Mouse (Mus musculus) G1E-ER4 (cell line): ENCODE data around the gene Olfr670. TPM values are rescaled to one million over a fixed set of nuclear protein-coding genes. Genes with fewer than 3 reads are reported as not detected.

Experiments
- GATA1 ChIP-seq: IDR thresholded peaks from one replicate; pipeline ENCODE4 v1.8.0; 2012; ENCODE audit warnings: low read length, inconsistent platforms
- polyA plus RNA-seq: library from polyadenylated mRNA; stranded (reverse); fragments of >175 nt; gene quantifications from 2 replicates; pipeline ENCODE4 v1.2.3, GENCODE M21; 2012

Olfr670 gene
- not detected in 2 replicates for polyA plus RNA-seq

DNA sequence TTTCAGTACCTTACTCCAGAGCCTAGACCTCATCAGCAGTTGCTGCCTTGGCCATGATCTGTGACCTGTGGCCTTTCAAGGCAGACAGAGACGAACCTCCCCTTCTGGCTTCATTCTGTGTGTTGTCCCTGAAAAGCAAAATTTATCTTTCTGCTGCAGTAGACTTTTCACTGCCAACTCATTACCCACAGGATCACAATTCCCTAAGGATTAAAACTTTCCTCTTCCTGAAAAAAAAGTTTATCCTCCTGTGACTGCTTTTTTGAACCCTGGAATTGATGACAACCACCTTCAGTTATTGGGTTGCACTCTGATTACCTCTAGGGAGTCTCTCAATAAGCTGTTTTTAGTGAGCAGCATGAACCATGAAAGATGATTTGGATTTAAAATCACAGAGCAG is at the start of gene Olfr670:
Gene Olfr670 (minus strand): TSS at position 101 of the 400 bp plus-strand sequence.
- no peak for TF ChIP-seq GATA1

DNA sequence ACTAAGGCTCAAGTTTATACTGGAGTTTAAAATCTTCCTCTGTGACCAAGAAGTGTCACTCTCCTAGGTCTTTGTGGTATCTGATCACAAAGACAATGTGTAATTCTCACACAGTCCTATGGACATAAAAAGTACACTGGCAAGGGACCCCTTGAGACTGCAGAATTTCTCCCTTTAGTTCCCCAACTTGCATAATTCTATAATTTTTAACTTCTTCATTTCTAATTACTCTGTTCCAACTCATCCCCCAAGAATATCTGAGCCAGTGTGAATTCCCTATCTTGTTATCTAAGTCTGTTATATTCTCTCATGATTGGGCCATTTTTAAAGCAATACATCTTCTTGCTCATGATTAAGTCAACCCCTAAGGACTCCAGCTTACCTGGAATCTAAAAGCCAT is 39.5 kb upstream of the Olfr670 start, which contains the start of gene Olfr672:
Gene Olfr672 (minus strand): TSS at position 101 of the 400 bp plus-strand sequence.
- no peak for TF ChIP-seq GATA1

DNA sequence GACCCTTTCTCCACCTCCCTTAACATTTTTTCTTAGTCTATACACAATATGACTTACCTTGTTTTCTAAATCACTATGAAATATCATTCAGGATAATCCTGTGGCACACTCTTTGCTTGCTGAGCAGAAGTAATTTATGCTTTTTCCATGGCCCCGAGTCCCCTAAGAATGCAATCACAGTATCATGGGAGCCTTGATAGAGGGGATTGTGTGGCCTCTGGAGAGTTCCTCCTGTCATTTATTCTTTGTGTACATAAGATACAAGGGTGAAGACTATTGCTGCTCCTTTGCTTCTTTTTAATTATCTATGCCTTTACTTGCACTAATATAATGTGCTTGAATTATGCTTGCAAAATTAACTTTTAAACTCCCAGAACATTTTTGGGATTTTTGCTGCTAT is 16.6 kb upstream of the Olfr670 start, which contains the start of gene Olfr671:
Gene Olfr671 (minus strand): TSS at position 101 of the 400 bp plus-strand sequence.
- TF ChIP-seq GATA1, result no peak

DNA sequence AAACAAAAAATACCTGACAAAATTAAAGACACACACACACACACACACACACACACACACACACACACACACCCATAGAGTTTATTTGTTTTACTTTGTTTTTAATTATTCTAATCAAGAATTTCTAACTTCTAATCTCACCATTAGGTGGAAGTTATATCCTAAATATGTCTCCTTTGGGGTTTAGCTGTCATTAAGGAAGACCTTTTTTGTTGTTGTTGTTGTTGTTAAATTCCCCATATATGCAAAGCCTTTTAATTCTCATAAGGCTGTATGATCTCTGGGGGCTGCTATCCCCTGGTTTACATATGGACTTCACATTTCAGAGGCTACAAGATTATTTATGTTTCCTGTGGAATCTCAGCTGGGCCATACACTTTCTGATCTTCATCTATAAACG is 28.5 kb downstream of the Olfr670 start, which contains the start of gene Olfr669:
Gene Olfr669 (plus strand): TSS at position 301 of the 400 bp plus-strand sequence.
- no peak for TF ChIP-seq GATA1

DNA sequence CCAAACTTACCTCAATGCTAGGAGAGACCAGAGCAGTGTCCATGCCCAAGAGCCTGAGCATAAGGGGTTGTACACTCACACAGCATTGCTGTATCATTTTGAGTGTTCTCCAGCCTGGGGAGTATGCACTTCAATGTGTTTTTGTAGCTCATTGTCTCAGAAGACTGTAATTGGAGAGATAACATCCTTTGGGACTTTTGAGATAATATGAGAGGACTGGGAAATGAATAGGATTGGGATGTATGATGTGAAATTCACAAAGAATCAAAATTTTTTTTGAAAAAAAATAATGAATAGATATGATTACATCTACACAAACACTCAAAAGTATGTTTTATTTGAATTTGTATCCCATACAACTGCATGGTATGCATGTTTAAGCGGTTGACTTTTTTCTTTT is 34.5 kb downstream of the Olfr670 start, which contains the start of gene Olfr668:
Gene Olfr668 (minus strand): TSS at position 101 of the 400 bp plus-strand sequence.
- no peak for TF ChIP-seq GATA1

DNA sequence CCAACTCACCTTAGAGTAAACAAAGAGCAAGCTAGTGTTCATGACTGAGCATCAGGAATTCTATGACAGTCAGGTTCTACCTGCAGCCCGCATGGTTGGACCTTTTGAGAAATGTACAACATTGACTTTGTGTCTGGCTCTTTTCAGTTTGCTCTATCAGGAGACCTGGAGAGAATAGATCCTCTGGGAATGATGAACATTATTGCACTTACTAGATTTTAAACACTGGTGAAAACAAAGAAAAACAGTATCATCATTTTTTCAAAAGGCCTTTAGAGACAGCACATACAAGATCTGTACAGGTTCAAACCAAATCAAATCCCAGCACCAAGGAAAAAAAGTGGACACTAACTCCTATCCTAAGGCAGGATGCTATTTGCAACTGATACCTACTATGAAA is 41.0 kb downstream of the Olfr670 start, which contains the start of gene Olfr667:
Gene Olfr667 (minus strand): TSS at position 101 of the 400 bp plus-strand sequence.
- no peak for TF ChIP-seq GATA1

Other genes with a start within 250 kb of the Olfr670 start
- not detected in 2 replicates for gene Usp17le, start 185.2 kb downstream of the Olfr670 start, polyA plus RNA-seq
- not detected in 2 replicates for gene Usp17lb, start 120.0 kb downstream of the Olfr670 start, polyA plus RNA-seq
- gene Usp17la, start 105.6 kb downstream of the Olfr670 start, polyA plus RNA-seq, result not detected in 2 replicates
- not detected in 2 replicates for gene Olfr665, start 84.6 kb downstream of the Olfr670 start, polyA plus RNA-seq
- not detected in 2 replicates for gene Olfr666, start 66.7 kb downstream of the Olfr670 start, polyA plus RNA-seq
- gene Olfr667, start 41.1 kb downstream of the Olfr670 start, polyA plus RNA-seq, result not detected in 2 replicates
- gene Olfr668, start 34.6 kb downstream of the Olfr670 start, polyA plus RNA-seq, result not detected in 2 replicates
- gene Olfr669, start 28.4 kb downstream of the Olfr670 start, polyA plus RNA-seq, result not detected in 2 replicates
- not detected in 2 replicates for gene Olfr671, start 16.5 kb upstream of the Olfr670 start, polyA plus RNA-seq
- not detected in 2 replicates for gene Olfr672, start 39.4 kb upstream of the Olfr670 start, polyA plus RNA-seq
- not detected in 2 replicates for gene Olfr675, start 65.8 kb upstream of the Olfr670 start, polyA plus RNA-seq
- gene Olfr676, start 70.1 kb upstream of the Olfr670 start, polyA plus RNA-seq, result not detected in 2 replicates
- gene Olfr677, start 88.8 kb upstream of the Olfr670 start, polyA plus RNA-seq, result not detected in 2 replicates
- not detected in 2 replicates for gene Olfr678, start 101.9 kb upstream of the Olfr670 start, polyA plus RNA-seq
- gene Olfr679, start 118.6 kb upstream of the Olfr670 start, polyA plus RNA-seq, result not detected in 2 replicates
- gene Olfr680-ps1, start 130.2 kb upstream of the Olfr670 start, polyA plus RNA-seq, result not detected in 2 replicates
- not detected in 2 replicates for gene Olfr681, start 154.2 kb upstream of the Olfr670 start, polyA plus RNA-seq
- gene Olfr683, start 184.4 kb upstream of the Olfr670 start, polyA plus RNA-seq, result not detected in 2 replicates
- not detected in 2 replicates for gene Olfr684, start 201.0 kb upstream of the Olfr670 start, polyA plus RNA-seq
- not detected in 2 replicates for gene Olfr685, start 223.4 kb upstream of the Olfr670 start, polyA plus RNA-seq
- gene Olfr686, start 244.9 kb upstream of the Olfr670 start, polyA plus RNA-seq, result not detected in 2 replicates